Mouse (Mus musculus): ENCODE results near the gene Deaf1.

- no peak for TF ChIP-seq MEF2A (IDR thresholded peaks at IDR 0.05; ENCODE audit: borderline replicate concordance, low read depth, low read length)
- no peak for TF ChIP-seq USF1 (IDR thresholded peaks at IDR 0.05; ENCODE audit: low read depth, low read length)
- no peak for TF ChIP-seq JUND (conservative IDR thresholded peaks at IDR 0.05; ENCODE audit: low read depth, low read length)
- TF ChIP-seq CTCF (conservative IDR thresholded peaks at IDR 0.05 in 1 of 2, IDR thresholded peaks at IDR 0.05 in 1 of 2; ENCODE audit: low read depth in 2 of 2, low read length in 2 of 2), result no peak
- no peak for TF ChIP-seq POLR2A (IDR thresholded peaks at IDR 0.05; ENCODE audit: low read depth, low read length)
These were observed 3.2 kb upstream of the Deaf1 start for GRCm38 (mm10) chr7:141330706-141331105.

All from CH12.LX (cell line).